Mouse (Mus musculus): Measurements from ENCODE around the gene Lyrm4. TPM values are rescaled to one million over a fixed set of nuclear protein-coding genes. Genes with fewer than 3 reads are reported as not detected.

Gene Lyrm4
- polyA plus RNA-seq, 1 experiment from 2014 or later, result 16.9 TPM

DNA sequence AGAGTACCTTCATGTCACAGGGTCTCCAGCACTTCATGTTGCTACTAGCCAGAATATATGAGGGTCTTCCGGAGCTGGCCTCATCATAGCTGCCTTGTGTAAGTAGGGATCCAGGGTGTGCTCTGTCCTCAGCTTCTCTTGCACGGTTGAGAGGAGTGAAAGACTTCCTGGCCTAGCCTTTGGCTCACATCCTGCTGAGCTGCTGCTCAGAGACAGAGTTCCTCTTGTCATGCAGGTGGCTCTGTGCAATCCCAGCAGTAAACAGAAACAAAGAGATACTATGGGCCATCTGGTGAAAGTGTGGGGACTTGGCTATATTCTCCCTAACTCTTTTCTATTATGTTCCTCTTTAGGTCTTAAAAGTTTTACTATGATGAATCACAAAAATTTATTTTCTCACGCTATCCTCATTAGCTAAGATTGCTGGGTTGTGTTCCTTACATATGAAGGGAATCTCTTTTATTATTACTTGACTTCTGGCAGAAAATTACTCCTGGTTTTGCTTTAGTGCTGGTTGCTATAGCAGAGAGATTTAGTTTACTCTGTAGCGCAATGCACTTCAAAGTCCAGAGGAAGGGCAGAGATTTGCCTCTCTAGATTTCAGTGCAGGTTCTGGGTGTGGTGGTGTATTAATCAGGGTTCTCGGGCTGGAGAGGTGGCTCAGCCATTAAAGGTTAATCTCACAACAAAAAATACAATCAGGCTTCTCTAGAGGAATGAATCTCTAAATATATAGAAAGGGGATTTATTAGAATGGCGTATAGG, 32.0 kb upstream of the Lyrm4 start:
- peak overlapping the region; percentile 40 for H3K4me2 ChIP-seq (replicated peaks; ENCODE audit: low read depth)
- H3K4me3 ChIP-seq (ENCODE audit: low read depth, low read length), result no peak overlapping the region
- no peak for TF ChIP-seq CTCF (IDR thresholded peaks at IDR 0.05; ENCODE audit: low read depth)
- H3K9me3 ChIP-seq (ENCODE audit: control insufficient read depth), result no peaks in the 10 kb centered on the region
- WGBS, result 32% methylated on average over 6 of the region's 6 CpGs
- no peaks in the 10 kb centered on the region for H3K4me1 ChIP-seq (replicated peaks; ENCODE audit: control insufficient read depth, insufficient read depth, low read length)
- H3K27ac ChIP-seq (ENCODE audit: low read depth, low read length), result peak overlapping the region; percentile 11; the same call in 1 of the 2 replicates
- H3K9ac ChIP-seq (ENCODE audit: low read depth, low read length), result no peak overlapping the region
- H3K27me3 ChIP-seq (replicated peaks; ENCODE audit: control insufficient read depth, insufficient read depth, low read length), result no peaks in the 10 kb centered on the region
- H3K36me3 ChIP-seq (ENCODE audit: control insufficient read depth, insufficient read depth), result no peaks in the 10 kb centered on the region
- ATAC-seq, result peak; percentile 84

DNA sequence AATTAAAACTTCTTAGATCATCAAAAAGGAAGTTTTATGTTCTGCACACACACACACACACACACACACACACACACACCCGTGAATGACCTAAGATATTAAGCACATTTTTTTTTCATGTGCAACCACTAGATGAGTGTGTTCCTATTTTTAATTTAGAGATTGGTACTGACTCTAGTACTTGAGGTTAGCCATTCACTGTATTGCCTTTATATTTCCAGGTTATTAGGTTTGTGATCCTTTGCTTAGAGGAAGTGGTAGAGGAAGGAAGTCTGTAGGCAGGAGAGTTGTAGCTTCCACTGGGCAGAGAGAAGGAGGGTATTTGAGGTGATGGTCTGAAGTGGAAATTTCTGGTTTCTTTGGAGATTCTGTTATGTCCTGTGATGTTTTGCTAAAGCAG, 28.3 kb upstream of the Lyrm4 start:
- no peaks in the 10 kb centered on the region for H3K36me3 ChIP-seq (ENCODE audit: control insufficient read depth, insufficient read depth)
- H3K4me3 ChIP-seq (ENCODE audit: low read depth, low read length), result no peak overlapping the region
- TF ChIP-seq CTCF (IDR thresholded peaks at IDR 0.05; ENCODE audit: low read depth), result no peak
- H3K27me3 ChIP-seq (replicated peaks; ENCODE audit: control insufficient read depth, insufficient read depth, low read length), result no peaks in the 10 kb centered on the region
- 63% methylated on average over 1 of the region's 1 CpGs for WGBS
- H3K27ac ChIP-seq (ENCODE audit: low read depth, low read length), result no peak overlapping the region
- no peaks in the 10 kb centered on the region for H3K4me1 ChIP-seq (replicated peaks; ENCODE audit: control insufficient read depth, insufficient read depth, low read length)
- no peak overlapping the region for H3K4me2 ChIP-seq (replicated peaks; ENCODE audit: low read depth)
- no peak for ATAC-seq
- H3K9me3 ChIP-seq (ENCODE audit: control insufficient read depth), result no peaks in the 10 kb centered on the region
- H3K9ac ChIP-seq (ENCODE audit: low read depth, low read length), result no peak overlapping the region

DNA sequence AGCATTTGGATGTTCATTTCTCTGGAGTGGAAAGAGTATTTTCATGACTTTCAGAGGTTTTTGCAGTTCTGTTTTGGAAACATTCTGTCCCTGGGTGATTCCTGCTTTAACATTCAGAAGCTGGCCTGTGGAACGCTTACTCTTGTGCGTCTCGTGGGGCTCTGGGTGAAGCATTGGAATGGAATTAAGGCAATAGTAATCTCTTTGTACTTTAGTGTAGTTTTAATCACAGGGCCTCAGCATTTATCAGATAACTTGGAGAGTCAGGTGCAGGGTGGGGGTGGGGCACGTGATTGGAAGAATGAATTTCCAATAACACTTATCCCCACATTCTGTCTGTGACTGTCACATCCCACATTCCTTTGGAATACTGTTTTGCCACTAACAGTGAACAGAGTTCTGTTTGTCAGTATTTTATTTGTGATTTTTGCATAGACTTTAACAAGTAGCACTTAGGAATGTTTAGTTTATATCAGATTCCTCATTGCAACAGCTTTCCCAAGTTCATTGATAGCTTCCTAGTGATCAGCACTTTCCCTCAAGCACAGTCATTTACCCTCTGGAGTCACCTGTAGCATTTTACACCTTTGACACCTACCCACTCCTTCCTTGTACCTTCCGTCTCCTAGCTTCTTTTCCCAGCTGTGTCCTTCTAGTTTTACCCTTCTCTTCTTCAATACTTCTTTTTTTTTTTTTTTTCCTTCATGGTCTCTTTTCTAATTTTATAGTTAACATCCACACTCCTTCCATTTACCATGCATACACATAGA, 23.1 kb upstream of the Lyrm4 start:
- Histone ChIP-seq H3K9me3 (ENCODE audit: control insufficient read depth) (no peaks in the 10 kb centered on the region), H3K9ac (ENCODE audit: low read depth, low read length) (no peak overlapping the region), H3K27me3 (replicated peaks; ENCODE audit: control insufficient read depth, insufficient read depth, low read length) (no peaks in the 10 kb centered on the region), H3K27ac (ENCODE audit: low read depth, low read length) (no peak overlapping the region), H3K4me3 (ENCODE audit: low read depth, low read length) (no peak overlapping the region), H3K4me1 (replicated peaks; ENCODE audit: control insufficient read depth, insufficient read depth, low read length) (no peaks in the 10 kb centered on the region; the same call in 1 of the 2 replicates), H3K36me3 (ENCODE audit: control insufficient read depth, insufficient read depth) (no peaks in the 10 kb centered on the region), H3K4me2 (replicated peaks; ENCODE audit: low read depth) (no peak overlapping the region; the same call in 1 of the 2 replicates)
- 41% methylated on average over 5 of the region's 5 CpGs for WGBS
- TF ChIP-seq CTCF (IDR thresholded peaks at IDR 0.05; ENCODE audit: low read depth), result no peak
- no peak for ATAC-seq

DNA sequence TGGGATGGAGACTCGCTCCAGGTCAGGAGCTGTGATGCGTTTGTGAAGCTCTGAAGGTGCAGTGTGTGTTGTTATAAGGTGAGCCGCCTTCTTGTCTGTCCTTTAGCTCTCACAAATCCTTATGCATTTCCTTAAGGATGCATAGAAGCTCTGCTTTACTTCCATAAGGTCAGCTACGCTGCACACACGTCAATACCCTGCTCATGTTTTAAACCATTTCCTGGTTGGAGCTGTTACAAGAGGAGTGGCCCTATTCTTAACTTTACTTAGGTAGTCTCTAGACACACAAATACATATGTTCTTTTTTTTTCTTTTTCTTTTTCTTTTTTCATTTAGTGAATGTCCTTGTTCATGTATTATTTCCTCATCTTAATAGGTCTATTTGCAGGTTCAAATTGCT, 22.4 kb upstream of the Lyrm4 start:
- no peaks in the 10 kb centered on the region for H3K27me3 ChIP-seq (replicated peaks; ENCODE audit: control insufficient read depth, insufficient read depth, low read length)
- WGBS, result 45% methylated on average over 5 of the region's 5 CpGs
- H3K9me3 ChIP-seq (ENCODE audit: control insufficient read depth), result no peaks in the 10 kb centered on the region
- peak overlapping the region; percentile 41; the same call in 1 of the 2 replicates for H3K4me2 ChIP-seq (replicated peaks; ENCODE audit: low read depth)
- no peak for ATAC-seq
- no peak for TF ChIP-seq CTCF (IDR thresholded peaks at IDR 0.05; ENCODE audit: low read depth)
- H3K36me3 ChIP-seq (ENCODE audit: control insufficient read depth, insufficient read depth), result no peaks in the 10 kb centered on the region
- no peaks in the 10 kb centered on the region; the same call in 1 of the 2 replicates for H3K4me1 ChIP-seq (replicated peaks; ENCODE audit: control insufficient read depth, insufficient read depth, low read length)
- no peak overlapping the region for H3K9ac ChIP-seq (ENCODE audit: low read depth, low read length)
- H3K4me3 ChIP-seq (ENCODE audit: low read depth, low read length), result no peak overlapping the region
- no peak overlapping the region for H3K27ac ChIP-seq (ENCODE audit: low read depth, low read length)

DNA sequence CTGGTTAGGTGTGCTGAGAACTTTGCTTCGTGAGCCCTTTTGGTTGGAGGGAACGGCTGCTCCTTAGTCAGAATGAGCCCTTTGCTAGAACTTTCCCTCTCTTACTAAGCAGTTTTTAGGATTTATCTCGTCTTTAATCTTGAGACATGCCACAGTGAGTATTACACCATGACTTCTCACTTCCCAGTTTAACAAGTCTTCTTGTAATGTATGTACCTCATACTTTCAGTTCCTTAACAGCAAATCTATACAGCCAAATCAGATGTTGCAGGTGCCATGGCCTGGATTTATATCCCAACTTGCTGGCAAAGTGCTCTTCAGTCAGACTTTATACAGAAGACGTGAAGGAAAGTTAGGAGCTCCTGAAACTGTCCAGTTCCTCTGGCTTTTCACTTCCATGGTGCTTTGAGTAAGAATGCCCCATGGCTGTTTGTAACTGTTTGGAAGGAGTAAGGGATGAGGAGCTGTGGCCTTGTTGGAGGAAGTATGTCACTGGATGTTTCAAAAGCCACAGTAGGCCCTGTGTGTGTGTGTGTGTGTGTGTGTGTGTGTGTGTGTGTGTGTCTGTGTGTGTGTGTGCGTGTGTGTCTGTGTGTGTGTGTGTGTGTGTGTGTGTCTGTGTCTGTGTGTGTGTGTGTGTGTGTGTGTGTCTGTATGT, 14.8 kb upstream of the Lyrm4 start:
- Histone ChIP-seq H3K4me2 (replicated peaks; ENCODE audit: low read depth) (no peak overlapping the region), H3K27ac (ENCODE audit: low read depth, low read length) (no peak overlapping the region), H3K4me3 (ENCODE audit: low read depth, low read length) (no peak overlapping the region), H3K4me1 (replicated peaks; ENCODE audit: control insufficient read depth, insufficient read depth, low read length) (no peaks in the 10 kb centered on the region), H3K9ac (ENCODE audit: low read depth, low read length) (no peak overlapping the region), H3K36me3 (ENCODE audit: control insufficient read depth, insufficient read depth) (no peaks in the 10 kb centered on the region), H3K27me3 (replicated peaks; ENCODE audit: control insufficient read depth, insufficient read depth, low read length) (no peaks in the 10 kb centered on the region), H3K9me3 (ENCODE audit: control insufficient read depth) (no peaks in the 10 kb centered on the region)
- no peak for TF ChIP-seq CTCF (IDR thresholded peaks at IDR 0.05; ENCODE audit: low read depth)
- 81% methylated on average over 5 of the region's 5 CpGs for WGBS
- no peak for ATAC-seq

DNA sequence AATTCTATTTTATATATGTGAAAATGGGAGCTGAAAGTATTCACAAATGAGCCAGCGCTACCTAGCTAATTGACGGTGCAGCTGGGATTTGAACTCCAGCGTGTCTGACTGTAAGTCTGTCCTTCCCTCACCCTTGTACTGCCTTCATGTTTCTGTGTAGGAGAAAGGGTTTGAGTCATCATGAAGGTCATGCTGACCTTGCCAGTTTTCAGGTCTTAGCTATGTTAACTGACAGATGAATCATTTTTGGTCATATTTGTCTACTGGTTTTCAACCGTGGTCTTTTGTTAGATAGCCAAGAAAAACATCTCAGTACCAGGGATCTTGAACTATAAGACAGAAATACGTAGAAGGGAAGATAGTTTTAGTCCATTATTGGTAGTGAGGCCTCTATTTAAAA, 14.1 kb upstream of the Lyrm4 start:
- Histone ChIP-seq H3K9ac (ENCODE audit: low read depth, low read length) (no peak overlapping the region), H3K4me1 (replicated peaks; ENCODE audit: control insufficient read depth, insufficient read depth, low read length) (no peaks in the 10 kb centered on the region), H3K36me3 (ENCODE audit: control insufficient read depth, insufficient read depth) (no peaks in the 10 kb centered on the region), H3K27ac (ENCODE audit: low read depth, low read length) (no peak overlapping the region), H3K9me3 (ENCODE audit: control insufficient read depth) (no peaks in the 10 kb centered on the region), H3K27me3 (replicated peaks; ENCODE audit: control insufficient read depth, insufficient read depth, low read length) (no peaks in the 10 kb centered on the region), H3K4me2 (replicated peaks; ENCODE audit: low read depth) (no peak overlapping the region), H3K4me3 (ENCODE audit: low read depth, low read length) (no peak overlapping the region)
- TF ChIP-seq CTCF (IDR thresholded peaks at IDR 0.05; ENCODE audit: low read depth), result no peak
- no peak for ATAC-seq
- 92% methylated on average over 5 of the region's 5 CpGs for WGBS
